9 mouse cellular contexts compared by ENCODE assay signal in the genomic region with DNA sequence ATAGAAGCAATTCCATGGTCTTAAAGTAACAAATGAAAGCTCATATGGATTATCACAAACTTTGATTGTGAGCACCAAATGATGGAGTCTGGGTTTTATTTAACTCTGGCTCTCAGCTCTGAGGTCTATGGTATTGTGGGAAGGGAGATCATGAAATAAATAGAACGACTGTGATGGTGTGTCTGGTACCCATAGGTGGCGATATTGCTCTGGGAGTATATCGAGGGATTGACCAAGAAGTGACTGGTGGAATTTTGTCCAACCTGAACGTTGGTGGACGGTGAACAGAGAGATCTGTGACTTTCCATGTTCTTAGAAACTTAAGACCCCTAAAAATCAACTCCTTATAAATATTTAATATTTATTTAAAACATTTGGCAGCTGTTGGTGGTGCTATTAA.
DNase-seq lines count a peak whose midpoint lies in the region; ATAC-seq and TF ChIP-seq lines count a peak whose summit lies in the region.
"Had no signal": no experiment of that assay in that cellular context is flagged by ENCODE, and none has a peak within 500 bp of the region (broad histone marks: within the 10 kb centered on the region; RNA-seq: fewer than 3 reads in every experiment).

No protein-coding gene starts in this region.

- no peak overlapping the region for H3K9ac ChIP-seq in kidney, postnatal 0 days (ENCODE audit: low read depth, low read length)
- H3K9ac ChIP-seq: embryonic facial prominence, embryonic 15.5 days; limb, embryonic 12.5 days had no signal

- DNase-seq in layer of hippocampus, postnatal 10 days (ENCODE audit: low spot score in 2 of 2), result peak; percentile 9 to 13
- DNase-seq in layer of hippocampus, adult 9-11 months, result no peak
- DNase-seq in Muller cell, postnatal 12 days (ENCODE audit: inconsistent ontology term), result peak; percentile 24
- peak; percentile 60 for DNase-seq in brain, embryonic 14.5 days (ENCODE audit: low read depth)
- DNase-seq in kidney, postnatal 0 days (ENCODE audit: low spot score), result peak; percentile 65
- no peak for DNase-seq in heart, adult 11 months

- H3K9me3 ChIP-seq in kidney, postnatal 0 days (replicated peaks; ENCODE audit: low read length), result no peaks in the 10 kb centered on the region
- H3K9me3 ChIP-seq: embryonic facial prominence, embryonic 15.5 days; limb, embryonic 12.5 days had no signal

- TF ChIP-seq POLR2A in brain, embryonic 14.5 days (IDR thresholded peaks at IDR 0.05; ENCODE audit: borderline replicate concordance, extremely low read depth, insufficient read depth, insufficient read length, poor library complexity, severe bottlenecking), result no peak

- ATAC-seq in kidney, postnatal 0 days (replicated peaks; ENCODE audit: low FRiP score, low read depth), result 0 out of 2 replicates have a peak, but pooled peaks have one; percentile 49
- ATAC-seq in megakaryocyte, adult 5-6 weeks (ENCODE audit: poor library complexity, severe bottlenecking), result no peak

- H3K27me3 ChIP-seq in kidney, postnatal 0 days (ENCODE audit: insufficient read depth, low read length), result no peaks in the 10 kb centered on the region
- H3K27me3 ChIP-seq: embryonic facial prominence, embryonic 15.5 days; limb, embryonic 12.5 days had no signal

- no peak overlapping the region for H3K27ac ChIP-seq in kidney, postnatal 0 days
- H3K27ac ChIP-seq: embryonic facial prominence, embryonic 15.5 days; limb, embryonic 12.5 days had no signal

- H3K4me3 ChIP-seq in kidney, postnatal 0 days (replicated peaks; ENCODE audit: low read depth, low read length), result no peak overlapping the region
- H3K4me3 ChIP-seq: embryonic facial prominence, embryonic 15.5 days; limb, embryonic 12.5 days had no signal

- no peaks in the 10 kb centered on the region for H3K4me1 ChIP-seq in kidney, postnatal 0 days (replicated peaks; ENCODE audit: insufficient read depth, low read length)
- H3K4me1 ChIP-seq: embryonic facial prominence, embryonic 15.5 days; limb, embryonic 12.5 days had no signal

- WGBS in kidney, postnatal 0 days, result 26% methylated on average over 5 of the region's 5 CpGs

- peak; percentile 51; the same call in 1 of the 2 replicates for TF ChIP-seq CTCF in brain, embryonic 14.5 days (IDR thresholded peaks at IDR 0.05; ENCODE audit: borderline replicate concordance, extremely low read depth, insufficient read depth, insufficient read length)
- TF ChIP-seq CTCF in kidney, postnatal 0 days (IDR thresholded peaks at IDR 0.05; ENCODE audit: low read depth), result peak; percentile 70

- no peak overlapping the region for H3K4me2 ChIP-seq in kidney, postnatal 0 days (ENCODE audit: low read length)
- H3K4me2 ChIP-seq: embryonic facial prominence, embryonic 15.5 days; limb, embryonic 12.5 days had no signal

- no peaks in the 10 kb centered on the region for H3K36me3 ChIP-seq in kidney, postnatal 0 days (ENCODE audit: insufficient read depth, low read length)
- H3K36me3 ChIP-seq: embryonic facial prominence, embryonic 15.5 days; limb, embryonic 12.5 days had no signal

Comparison
In these comparisons a context has a peak if more than half of its experiments do, and no peak if none do; other contexts are left out.
1. DNase-seq: peak in layer of hippocampus, postnatal 10 days (2 of 2), Muller cell, postnatal 12 days (single experiment), brain, embryonic 14.5 days (single experiment) and kidney, postnatal 0 days (single experiment); none in layer of hippocampus, adult 9-11 months (single experiment) and heart, adult 11 months (single experiment).